Mouse (Mus musculus) kidney, adult 2 months (tissue): ENCODE data around the gene Rapgefl1. TPM values are rescaled to one million over a fixed set of nuclear protein-coding genes. Genes with fewer than 3 reads are reported as not detected.
A peak's percentile ranks its signal among the peaks of the same experiment; 100 is the strongest.

Experiments used
- DNase-seq: peaks from one replicate; pipeline ENCODE4 v3.0.0; 2021
- H3K27ac ChIP-seq: fragments of 200-500 bp; 2 replicates; pipeline ENCODE4 v1.5.1; 2012; ENCODE audit warnings: low read depth, low read length, control low read depth, inconsistent platforms; ENCODE audit not compliant: insufficient read depth
- H3K27me3 ChIP-seq: fragments of 200-500 bp; replicated peaks from 2 replicates; pipeline ENCODE4 v1.6.1; 2012; ENCODE audit warnings: mild to moderate bottlenecking, moderate library complexity, low read length, inconsistent platforms; ENCODE audit not compliant: control insufficient read depth, insufficient read depth
- H3K36me3 ChIP-seq: fragments of 200-500 bp; 2 replicates; pipeline ENCODE4 v1.6.1; 2012; ENCODE audit warnings: mild to moderate bottlenecking, moderate library complexity, low read length, inconsistent platforms; ENCODE audit not compliant: control insufficient read depth, insufficient read depth
- H3K4me1 ChIP-seq: fragments of 200-500 bp; 2 replicates; pipeline ENCODE4 v1.6.1; 2011; ENCODE audit warnings: low read length; ENCODE audit not compliant: control insufficient read depth, insufficient read depth
- H3K4me3 ChIP-seq: fragments of 200-500 bp; 2 replicates; pipeline ENCODE4 v1.5.1; 2011; ENCODE audit warnings: mild to moderate bottlenecking, low read depth, low read length, control low read depth; ENCODE audit not compliant: insufficient read depth
- CTCF ChIP-seq: fragments of 200-500 bp; conservative IDR thresholded peaks from 2 replicates; pipeline ENCODE4 v1.5.1; 2011; ENCODE audit warnings: low read depth, mild to moderate bottlenecking, control low read depth, low read length, moderate library complexity, mixed read lengths; ENCODE audit not compliant: insufficient read depth, insufficient read length
- POLR2A ChIP-seq: fragments of 200-500 bp; IDR thresholded peaks from one replicate; pipeline ENCODE4 v1.6.1; 2011; ENCODE audit warnings: low read depth, low read length, control low read depth
- WGBS: fragments of 180-500 bp; shearing (Covaris S2); methylation state at CpG from one replicate; pipeline ENCODE4 v1.1.7; 2018; 5-methylcytosine and 5-hydroxymethylcytosine counted together
- polyA plus RNA-seq: library from polyadenylated mRNA; depleted of rRNA; stranded (reverse); fragments of >200 nt; gene quantifications from 2 replicates; pipeline ENCODE4 v1.2.3, GENCODE M21; 2012

Rapgefl1 gene
- polyA plus RNA-seq, 1 experiment, result 4.2 TPM

- Histone ChIP-seq H3K4me1 (no peaks in the 10 kb centered on the region; the same call in 1 of the 2 replicates), H3K4me3 (peak within 1 kb of the TSS; percentile 65), H3K36me3 (no peaks in the 10 kb centered on the region; the same call in 1 of the 2 replicates), H3K27ac (peak within 1 kb of the TSS; percentile 79), H3K27me3 (no peaks in the 10 kb centered on the region)
- DNase-seq, result peak; percentile 97
- WGBS, result 7% methylated on average over 40 of the region's 41 CpGs
- TF ChIP-seq POLR2A (peak; percentile 35), CTCF (peak; percentile 65)
Measured at GRCm38 (mm10) chr11:98863028-98863750, 26.6 kb downstream of the Rapgefl1 start, which contains the start of gene Wipf2. Wipf2 (plus strand) TSS chr11:98863638.

DNA sequence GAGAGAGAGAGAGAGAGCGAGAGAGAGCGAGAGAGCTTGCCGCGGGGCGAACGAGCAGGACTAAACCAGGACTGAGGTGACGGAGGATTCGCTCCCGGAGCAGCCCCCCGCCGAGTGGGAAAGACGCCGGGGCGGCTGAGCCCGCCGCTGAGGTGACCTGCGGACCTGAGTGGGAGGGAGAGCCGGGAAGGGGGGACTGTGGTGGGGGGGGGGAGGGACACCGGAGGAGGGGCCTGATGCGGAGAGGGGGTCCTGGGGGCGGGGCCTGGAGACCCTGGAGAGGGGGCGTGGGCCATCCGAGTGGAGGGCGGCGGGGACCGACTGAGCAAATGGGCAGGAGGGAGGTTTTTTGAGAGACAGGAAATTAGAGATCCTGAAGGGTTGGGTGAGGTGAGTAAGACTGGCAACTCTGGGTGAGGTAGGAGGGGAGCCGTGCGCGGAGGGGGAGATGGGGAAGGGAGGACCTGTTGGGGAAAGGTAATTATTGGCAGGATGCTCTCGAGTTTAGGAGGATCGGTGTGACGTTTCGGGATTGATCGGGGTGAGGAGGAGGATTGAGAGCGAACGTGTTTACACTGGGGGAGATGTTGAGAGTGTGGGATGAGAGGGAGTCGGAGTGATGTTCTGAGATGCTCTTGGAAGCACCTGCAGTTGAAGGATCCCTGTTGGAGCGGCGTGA lies 27.3 kb downstream of the Rapgefl1 start:
- DNase-seq, result no peak
- no peaks in the 10 kb centered on the region for H3K27me3 ChIP-seq
- TF ChIP-seq POLR2A (no peak), CTCF (no peak)
- no peaks in the 10 kb centered on the region; the same call in 1 of the 2 replicates for H3K4me1 ChIP-seq
- peak overlapping the region; percentile 65 for H3K4me3 ChIP-seq
- no peaks in the 10 kb centered on the region; the same call in 1 of the 2 replicates for H3K36me3 ChIP-seq
- peak overlapping the region; percentile 79 for H3K27ac ChIP-seq
- WGBS, result 2% methylated on average over 32 of the region's 39 CpGs

GRCm38 (mm10) chr11:98867293-98867692 lies 30.7 kb downstream of the Rapgefl1 start:
- Histone ChIP-seq H3K36me3 (no peaks in the 10 kb centered on the region; the same call in 1 of the 2 replicates), H3K4me1 (no peaks in the 10 kb centered on the region; the same call in 1 of the 2 replicates), H3K27me3 (no peaks in the 10 kb centered on the region), H3K4me3 (no peak overlapping the region), H3K27ac (no peak overlapping the region)
- 90% methylated on average over 12 of the region's 12 CpGs for WGBS
- DNase-seq, result no peak
- no peak for TF ChIP-seq CTCF
- TF ChIP-seq POLR2A, result no peak

DNA sequence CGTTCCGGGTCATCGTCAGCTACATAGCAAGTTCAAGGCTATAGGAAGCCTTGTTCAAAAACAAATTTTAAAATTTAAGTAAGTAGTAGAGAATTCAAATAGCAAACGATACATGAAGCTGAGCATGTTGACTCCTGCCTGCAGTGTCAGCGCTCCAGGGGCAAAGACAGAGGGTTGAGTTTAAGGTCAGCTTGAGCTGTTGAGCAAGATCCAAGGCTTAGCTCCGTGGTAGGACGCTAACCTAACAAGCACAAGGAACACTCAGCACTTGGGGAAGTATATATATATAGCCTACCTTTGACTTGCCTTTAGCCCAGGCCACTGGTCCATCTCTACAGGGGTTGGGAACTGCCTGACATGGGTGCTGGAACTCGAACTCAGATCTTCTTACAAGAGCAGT lies 33.3 kb downstream of the Rapgefl1 start:
- 75% methylated on average over 8 of the region's 8 CpGs for WGBS
- no peaks in the 10 kb centered on the region; the same call in 1 of the 2 replicates for H3K4me1 ChIP-seq
- no peak for DNase-seq

DNA sequence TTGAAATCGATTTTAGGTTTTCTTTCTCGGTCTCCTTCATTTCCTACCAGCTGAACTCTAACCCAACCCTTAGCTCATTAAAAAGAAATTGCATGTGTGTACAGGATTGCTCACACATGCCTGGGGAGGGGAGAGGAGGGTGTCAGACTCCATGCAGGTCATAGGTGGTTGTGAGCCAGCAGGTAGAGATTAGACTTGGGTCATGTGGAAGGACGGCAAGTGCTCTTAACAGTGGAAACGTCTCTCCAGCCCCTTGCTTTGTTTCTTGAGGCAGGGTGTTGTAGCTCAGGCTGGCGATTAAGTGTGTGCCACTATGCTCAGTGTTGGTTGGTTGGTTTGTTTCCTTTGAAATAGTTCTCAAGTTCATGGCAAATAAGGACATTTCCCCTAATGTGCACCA lies 34.2 kb downstream of the Rapgefl1 start:
- no peak for DNase-seq

More for the DNA sequence above, 33.3 kb downstream of the Rapgefl1 start:
- no peaks in the 10 kb centered on the region for H3K27me3 ChIP-seq
- TF ChIP-seq CTCF (no peak), POLR2A (no peak)
- H3K27ac ChIP-seq, result no peak overlapping the region
- H3K4me3 ChIP-seq, result no peak overlapping the region
- no peaks in the 10 kb centered on the region; the same call in 1 of the 2 replicates for H3K36me3 ChIP-seq

GRCm38 (mm10) chr11:98871416-98871815 lies 34.8 kb downstream of the Rapgefl1 start:
- Histone ChIP-seq H3K36me3 (no peaks in the 10 kb centered on the region; the same call in 1 of the 2 replicates), H3K27me3 (no peaks in the 10 kb centered on the region), H3K4me3 (no peak overlapping the region), H3K4me1 (peaks cover under 1% of the 10 kb centered on the region; the same call in 1 of the 2 replicates), H3K27ac (no peak overlapping the region)
- 71% methylated on average over 4 of the region's 4 CpGs for WGBS
- no peak for TF ChIP-seq POLR2A
- no peak for TF ChIP-seq CTCF
- no peak for DNase-seq

More for the DNA sequence above, 34.2 kb downstream of the Rapgefl1 start:
- H3K4me3 ChIP-seq, result no peak overlapping the region
- no peak overlapping the region for H3K27ac ChIP-seq
- H3K4me1 ChIP-seq, result no peaks in the 10 kb centered on the region; the same call in 1 of the 2 replicates
- no peaks in the 10 kb centered on the region; the same call in 1 of the 2 replicates for H3K36me3 ChIP-seq
- no peaks in the 10 kb centered on the region for H3K27me3 ChIP-seq
- TF ChIP-seq CTCF (no peak), POLR2A (no peak)
- 72% methylated on average over 5 of the region's 5 CpGs for WGBS

DNA sequence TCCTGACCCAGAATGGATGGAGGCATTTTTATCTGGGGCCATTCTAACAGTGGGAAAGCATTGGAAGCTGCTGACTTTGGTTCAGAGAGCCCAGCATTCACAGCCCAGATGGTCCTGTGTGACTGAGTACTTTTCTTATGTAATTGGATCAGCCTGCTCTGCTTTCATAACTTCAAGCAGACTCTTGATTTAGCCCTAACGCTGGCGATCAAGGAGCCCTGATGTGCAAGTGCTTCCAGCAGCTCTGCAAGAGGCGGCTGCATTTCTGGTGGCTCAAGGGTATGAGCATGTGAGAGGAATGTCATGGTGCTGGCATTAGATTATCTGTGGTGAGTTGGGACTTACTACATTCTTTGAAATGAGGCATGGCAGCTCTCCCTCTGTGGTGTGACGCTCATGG lies 35.5 kb downstream of the Rapgefl1 start:
- Histone ChIP-seq H3K27ac (no peak overlapping the region), H3K4me3 (no peak overlapping the region)

More for the DNA sequence above, 35.5 kb downstream of the Rapgefl1 start:
- Histone ChIP-seq H3K36me3 (no peaks in the 10 kb centered on the region; the same call in 1 of the 2 replicates), H3K27me3 (no peaks in the 10 kb centered on the region), H3K4me1 (peaks cover 6% of the 10 kb centered on the region; the same call in 1 of the 2 replicates)
- DNase-seq, result no peak
- TF ChIP-seq POLR2A (no peak), CTCF (no peak)
- WGBS, result 63% methylated on average over 4 of the region's 4 CpGs
